Mouse (Mus musculus): Measurements from ENCODE around the gene Lgi1.
A peak's percentile ranks its signal among the peaks of the same experiment; 100 is the strongest.

Lgi1 gene

DNA sequence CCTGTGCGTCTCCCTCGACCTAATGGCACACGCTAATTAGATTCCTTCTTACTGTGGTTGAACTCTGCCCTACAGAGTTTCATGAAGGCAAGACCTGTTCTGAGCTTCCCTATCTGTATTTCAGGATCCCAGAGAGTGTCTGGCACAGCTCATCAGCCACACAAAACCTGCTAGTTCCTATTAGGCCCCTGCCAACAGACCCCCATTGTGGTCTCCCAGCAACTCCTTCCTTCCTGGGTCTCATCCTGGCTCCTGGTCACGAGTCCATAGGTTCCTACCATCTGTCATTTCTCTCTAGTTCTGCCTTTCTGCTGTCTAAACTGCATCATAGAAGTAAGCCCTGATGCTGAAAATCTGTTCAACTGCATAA, 60.7 kb downstream of the Lgi1 start:
- DNase-seq (ENCODE audit: low read depth, low spot score) = no peak

DNA sequence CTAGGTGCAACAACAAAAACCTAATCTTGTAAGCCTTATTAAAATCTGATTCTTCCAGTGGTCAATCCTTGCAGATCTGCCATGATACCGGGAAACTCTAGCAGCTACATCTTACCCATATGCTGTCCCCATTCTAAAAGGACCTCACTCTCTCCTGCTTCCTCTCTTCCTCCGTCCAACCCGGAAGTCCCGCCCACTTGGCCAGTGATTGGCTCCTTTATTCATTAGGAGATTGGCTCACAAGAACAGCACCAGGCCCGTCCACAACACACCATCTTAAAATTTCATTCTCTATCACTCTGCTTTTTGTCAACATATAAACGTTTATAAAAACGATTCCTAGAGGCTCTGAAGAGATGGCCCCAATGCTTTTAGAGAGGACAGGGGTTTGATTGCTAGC, 61.5 kb downstream of the Lgi1 start:
- no peak for DNase-seq (ENCODE audit: low read depth, low spot score)

DNA sequence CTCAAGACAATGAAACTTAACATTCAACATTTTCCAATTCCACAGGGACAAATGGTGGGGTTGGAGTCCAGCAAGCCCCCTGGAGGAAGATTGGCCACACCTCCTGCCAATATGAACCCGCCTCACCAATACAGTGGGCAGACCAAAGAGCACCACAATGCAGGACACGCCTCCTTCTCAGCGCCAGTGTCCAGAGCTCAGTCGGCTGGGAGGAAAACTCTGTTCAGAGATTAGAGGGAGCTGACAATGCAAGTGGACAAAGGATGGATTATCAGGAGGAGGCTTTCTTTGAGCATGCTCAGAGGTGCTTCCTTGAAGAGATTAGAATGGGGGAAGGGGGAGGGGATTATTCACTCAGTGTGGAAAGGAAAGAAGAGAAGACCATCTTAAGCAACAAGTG, 62.7 kb downstream of the Lgi1 start:
- peak; percentile 44 for DNase-seq (ENCODE audit: low read depth, low spot score)

DNA sequence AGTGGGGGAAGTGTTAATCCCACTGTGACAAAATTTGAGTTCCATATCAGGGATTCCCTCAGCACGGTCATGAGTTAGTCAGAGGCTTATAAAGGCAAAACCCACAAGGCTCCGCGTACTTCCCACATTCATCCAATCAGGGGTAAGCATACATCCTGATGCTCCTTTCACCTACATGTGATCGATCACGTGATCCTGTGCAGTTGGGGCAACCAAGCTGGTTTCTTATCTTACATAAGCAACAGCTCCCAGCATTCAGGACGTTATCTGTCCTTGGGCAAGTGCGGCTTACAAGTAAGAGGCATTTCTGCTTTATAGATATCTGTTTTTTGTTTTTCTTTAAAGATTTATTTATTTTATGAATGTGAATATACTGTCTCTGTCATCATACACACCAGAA, 63.7 kb downstream of the Lgi1 start:
- no peak for DNase-seq (ENCODE audit: low read depth, low spot score)

DNA sequence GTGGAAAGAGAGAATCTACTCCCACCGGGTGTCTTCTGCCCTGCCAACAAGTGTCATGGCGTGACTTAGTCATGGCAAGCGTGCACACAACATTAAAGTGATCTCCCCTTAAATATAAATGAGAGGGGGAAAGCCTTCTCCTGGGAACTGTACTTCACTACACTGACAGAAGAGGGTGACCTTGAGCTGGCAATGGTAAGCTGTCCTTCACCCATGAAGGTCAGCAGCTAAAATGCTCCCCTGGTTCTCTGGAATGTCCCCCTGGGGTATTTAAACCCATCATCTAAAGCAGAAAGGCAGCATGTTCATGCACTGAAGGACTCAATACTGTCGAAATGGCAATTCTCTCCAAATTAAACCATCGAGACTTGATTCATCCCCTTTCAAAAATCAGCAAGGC, 64.9 kb downstream of the Lgi1 start:
- DNase-seq (ENCODE audit: low read depth, low spot score) = no peak

DNA sequence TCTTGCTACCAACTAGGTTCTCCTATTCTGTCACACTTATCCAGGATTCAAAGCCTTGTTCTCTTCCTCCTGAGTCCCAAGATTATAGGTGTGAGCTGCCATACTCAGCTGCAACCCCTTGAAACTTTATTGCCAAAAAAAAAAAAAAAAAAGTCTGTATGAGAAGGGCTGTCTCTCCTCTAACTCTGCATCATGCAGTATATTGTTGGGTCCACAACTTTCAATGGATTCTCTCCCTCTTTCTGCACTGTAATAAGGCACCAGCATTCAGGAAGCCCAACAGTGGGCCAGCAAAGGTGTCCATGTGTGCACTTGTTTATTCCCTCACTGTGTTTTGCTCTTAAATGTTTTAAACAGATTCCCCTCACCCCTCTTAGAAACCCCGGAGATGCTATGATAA, 66.7 kb downstream of the Lgi1 start:
- DNase-seq (ENCODE audit: low read depth, low spot score) = no peak

DNA sequence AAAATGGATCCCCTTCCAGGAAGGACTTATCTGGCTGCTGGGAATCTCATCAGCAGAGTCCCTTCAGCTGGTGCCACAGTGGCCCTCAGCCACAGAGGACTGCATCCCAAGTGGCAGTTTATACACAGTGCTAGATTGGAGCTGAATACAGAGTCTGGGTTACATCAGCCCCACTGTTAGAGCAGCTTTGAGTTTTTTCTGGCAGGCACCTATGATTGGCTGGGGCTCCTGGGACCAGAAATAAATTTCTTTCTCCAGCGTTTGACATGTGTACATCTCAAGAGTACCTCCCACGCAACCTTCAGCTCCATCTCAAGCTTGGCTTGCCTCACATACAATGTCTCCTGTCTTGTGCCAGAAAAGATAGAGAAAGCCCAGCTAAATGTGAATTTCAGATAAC, 67.9 kb downstream of the Lgi1 start:
- no peak for DNase-seq (ENCODE audit: low read depth, low spot score)

DNA sequence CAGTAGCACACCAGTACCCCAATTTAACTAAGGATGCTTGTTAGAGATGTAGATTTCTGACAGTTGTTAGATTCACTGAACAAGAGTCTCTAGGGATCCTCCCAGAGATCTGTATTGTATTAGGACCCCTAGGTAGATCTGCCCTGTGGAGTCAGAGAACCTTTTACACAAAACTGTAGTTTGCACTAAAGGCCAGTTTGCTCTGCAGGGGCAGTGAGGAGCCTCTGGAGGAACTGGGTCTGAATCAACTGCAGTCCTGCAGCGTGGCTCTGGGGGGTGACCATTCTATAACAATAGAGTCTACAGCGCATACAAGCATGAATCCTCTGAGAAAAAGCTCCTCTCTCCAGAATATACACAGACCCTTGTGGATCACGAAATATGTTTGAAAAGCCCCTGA, 68.5 kb downstream of the Lgi1 start:
- DNase-seq (ENCODE audit: low read depth, low spot score) = no peak

DNA sequence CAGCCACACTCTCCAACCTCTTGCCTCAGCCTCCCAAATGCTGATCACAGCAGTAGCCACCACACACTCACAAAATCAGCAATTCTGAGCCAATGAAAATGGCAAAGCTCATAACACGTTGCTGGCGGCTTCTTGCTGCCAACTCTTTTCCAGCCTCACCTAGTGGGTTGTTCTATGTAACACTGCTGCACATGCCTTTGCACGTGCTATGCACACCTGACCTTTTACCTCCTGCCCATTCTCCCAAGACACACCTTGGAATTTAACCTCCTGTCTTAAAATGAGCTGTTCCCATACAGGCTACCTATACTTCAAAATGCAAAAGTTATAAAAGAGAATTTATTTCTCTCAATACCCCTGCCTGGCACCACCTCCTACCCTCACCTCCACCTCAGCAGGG, 72.2 kb downstream of the Lgi1 start:
- DNase-seq (ENCODE audit: low read depth, low spot score) = no peak

DNA sequence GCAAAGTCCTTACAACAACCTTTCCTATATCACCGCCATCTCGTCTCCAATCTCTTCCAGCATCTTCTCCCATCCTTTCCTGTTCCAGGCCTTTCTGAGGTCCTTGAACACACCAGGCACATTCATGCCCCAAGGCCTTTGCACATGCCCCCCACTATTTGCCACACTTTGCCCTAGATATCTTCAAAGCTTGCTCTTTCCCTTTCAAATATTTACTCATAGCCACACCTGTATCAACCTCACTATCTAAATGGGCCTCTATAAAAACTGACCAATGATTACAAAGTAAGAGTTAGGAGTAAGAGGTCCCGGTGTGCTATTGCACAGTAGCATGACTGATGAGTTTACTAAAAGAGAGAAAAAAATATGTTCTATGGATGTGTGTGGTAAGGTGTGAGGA, 73.0 kb downstream of the Lgi1 start:
- no peak for DNase-seq (ENCODE audit: low read depth, low spot score)

DNA sequence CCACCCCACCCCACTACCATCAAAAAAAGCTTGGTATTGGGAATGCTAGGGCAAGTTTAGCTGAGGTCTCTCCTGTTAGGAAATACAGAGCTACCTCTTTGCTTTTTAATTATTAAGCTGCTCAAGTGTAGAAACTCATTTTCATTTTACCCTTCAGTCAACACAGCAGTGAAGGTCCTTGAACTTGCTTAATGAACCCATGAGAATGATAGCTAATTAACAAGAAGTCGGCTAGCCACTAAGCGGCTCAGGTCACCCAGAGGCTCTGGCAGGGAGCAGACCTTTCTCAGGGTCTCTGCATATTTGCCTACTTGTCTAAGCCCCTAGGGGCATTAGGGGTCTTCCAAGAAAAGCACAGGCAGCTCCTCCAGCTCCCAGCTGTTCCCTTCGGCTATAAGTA, 75.4 kb downstream of the Lgi1 start:
- DNase-seq (ENCODE audit: low read depth, low spot score) = no peak

DNA sequence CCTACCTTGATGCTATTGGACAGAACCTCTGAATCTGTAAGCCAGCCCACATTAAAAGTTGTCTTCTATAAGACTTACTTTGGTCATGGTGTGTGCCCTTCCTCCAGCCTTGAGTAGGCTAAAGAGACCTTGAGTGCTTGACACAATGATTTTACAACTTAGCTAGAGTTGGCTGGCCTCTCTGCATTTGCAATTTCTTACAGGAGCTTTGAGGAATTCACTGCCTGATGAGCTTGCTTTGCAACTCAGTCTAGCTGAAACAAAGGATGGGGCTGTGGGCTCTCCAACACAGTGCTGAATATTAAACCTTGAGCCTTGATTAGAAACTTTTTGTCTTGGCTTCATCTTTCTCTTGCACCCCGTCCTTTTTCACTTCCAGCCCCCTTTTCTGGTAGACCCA, 78.9 kb downstream of the Lgi1 start:
- DNase-seq (ENCODE audit: low read depth, low spot score) = no peak

DNA sequence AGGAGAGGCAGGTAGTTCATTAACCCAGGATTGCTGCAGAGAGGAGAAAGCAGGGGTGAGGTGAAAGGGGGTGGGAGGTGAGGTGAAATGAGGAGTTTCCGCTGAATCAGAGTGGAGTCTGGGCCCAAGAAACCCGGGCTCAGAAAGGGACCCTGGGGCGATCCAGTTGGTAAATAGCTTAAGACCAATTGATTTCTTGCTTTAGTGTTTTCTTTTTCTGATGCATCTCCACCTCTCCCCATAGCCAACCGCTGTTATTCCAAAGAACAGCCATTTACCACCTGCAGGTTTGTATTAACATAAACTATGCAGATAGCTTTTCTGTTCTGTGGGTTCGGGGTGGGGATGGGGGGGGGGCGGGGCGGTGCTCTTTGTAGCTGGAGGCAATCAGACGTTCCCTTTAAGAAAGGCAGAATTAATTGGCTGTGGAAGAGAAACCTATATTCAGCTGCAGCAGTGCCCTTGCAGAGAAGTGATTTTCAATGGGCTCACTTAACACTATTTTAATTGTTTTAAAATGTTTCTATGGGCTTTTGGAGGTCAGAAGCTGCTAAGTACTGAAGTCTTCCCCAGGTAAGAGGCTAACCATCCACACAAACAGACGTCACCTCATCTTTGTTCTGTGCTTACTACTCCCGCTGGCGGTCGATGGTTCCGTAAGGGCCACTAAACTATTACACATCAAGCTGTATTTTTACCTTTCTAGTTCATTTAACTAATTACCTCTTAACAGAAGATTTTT, 84.1 kb downstream of the Lgi1 start:
- no peak for DNase-seq (ENCODE audit: low read depth, low spot score)

DNA sequence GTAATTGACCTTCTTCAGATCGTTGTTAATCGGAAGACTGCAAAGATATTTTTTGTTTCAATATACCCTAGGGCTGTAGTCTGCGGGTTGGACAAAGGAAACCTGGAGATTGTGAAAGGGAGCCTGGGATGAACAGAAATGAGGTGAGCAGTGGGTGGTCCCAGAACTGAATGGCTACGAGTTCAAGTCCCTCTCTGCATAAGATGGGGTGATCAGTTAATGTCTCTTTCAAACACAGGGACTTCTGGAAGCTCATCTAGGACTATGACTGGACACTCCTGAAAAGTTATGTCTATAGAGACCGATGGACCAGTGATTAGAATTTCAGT, 84.6 kb downstream of the Lgi1 start:
- no peak for DNase-seq (ENCODE audit: low read depth, low spot score)

DNA sequence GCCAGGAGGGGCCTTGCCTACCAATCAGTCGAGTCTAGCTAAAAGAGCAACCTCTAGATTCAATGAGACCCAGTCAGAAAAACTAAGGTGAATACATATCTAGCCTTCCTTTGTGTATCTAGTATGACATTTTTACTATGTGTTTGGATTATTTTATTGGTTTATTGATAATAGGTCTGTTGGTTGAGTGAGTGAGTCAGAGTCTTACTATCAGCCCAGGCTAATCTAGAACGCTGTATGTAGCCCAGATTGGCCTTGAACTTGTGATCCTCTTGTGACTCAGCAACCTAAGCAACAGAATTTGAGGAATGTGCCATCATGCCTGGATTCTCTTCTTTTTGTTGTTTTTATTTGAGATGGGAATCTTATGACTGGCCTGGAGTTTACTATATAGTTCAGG, 86.9 kb downstream of the Lgi1 start:
- DNase-seq (ENCODE audit: low read depth, low spot score) = no peak

DNA sequence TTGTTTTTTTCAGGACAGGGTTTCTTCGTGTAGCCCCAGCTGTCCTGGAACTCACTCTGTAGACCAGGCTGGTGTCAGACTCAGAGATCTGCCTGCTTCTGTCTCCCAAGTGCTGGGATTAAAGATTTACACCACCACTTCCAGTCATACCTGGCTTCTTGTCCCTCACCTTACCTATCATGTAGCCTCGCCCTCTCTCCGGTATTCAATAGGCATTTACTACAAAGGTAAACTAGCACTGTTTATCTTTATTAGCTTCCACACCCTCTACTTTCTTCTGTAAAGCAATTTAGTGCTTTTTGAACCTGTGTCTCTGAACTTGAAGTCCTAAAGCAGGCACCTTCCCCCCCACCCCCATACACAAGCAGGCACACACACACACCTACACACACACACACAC, 87.4 kb downstream of the Lgi1 start:
- no peak for DNase-seq (ENCODE audit: low read depth, low spot score)

DNA sequence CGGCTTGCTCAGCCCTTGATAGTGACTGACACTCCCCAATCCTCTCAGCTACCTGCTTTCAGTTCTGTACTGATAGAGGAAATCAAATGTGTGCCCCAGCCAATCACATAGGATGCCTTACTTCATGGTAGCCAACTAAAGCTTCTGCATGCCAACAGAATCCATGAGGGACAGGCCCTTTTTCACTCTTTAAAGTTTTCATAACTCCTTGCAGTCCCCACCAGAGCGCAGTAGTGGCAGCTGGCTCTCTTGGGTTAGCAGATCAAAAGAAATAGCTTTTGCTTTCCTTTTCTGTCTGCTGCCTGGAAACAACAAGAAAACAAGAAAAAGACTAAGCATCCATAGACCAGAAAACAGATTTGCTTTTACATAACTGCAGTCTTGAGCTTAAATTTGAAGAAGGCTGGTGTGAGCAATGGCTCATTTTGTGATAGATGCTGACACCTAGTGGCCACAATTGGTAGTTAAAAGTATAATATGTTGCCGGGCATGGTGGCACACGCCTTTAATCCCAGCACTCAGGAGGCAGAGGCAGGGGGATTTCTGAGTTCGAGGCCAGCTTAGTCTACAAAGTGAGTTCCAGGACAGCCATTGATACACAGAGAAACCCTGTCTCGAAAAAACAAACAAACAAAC, 88.3 kb downstream of the Lgi1 start:
- DNase-seq (ENCODE audit: low read depth, low spot score) = peak; percentile 33

DNA sequence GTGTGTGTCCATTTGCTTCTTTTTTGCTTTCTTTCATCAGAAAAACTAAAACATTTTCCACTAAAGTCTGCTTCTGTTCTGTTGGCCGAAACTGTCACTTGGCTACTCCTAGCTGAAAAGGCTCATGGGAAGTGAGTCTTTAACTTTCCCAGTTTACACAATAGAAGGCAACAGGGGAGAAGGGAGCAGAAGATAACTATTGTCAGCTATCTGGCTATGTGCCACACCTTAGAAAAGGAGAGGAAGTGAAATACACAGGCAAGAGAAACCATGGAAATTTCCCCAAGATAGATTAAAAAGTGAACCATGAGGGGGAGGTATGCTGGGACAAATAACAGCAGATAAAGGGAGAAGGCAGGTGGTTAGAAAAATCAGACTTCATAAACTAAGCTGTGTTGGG, 89.9 kb downstream of the Lgi1 start:
- no peak for DNase-seq (ENCODE audit: low read depth, low spot score)

DNA sequence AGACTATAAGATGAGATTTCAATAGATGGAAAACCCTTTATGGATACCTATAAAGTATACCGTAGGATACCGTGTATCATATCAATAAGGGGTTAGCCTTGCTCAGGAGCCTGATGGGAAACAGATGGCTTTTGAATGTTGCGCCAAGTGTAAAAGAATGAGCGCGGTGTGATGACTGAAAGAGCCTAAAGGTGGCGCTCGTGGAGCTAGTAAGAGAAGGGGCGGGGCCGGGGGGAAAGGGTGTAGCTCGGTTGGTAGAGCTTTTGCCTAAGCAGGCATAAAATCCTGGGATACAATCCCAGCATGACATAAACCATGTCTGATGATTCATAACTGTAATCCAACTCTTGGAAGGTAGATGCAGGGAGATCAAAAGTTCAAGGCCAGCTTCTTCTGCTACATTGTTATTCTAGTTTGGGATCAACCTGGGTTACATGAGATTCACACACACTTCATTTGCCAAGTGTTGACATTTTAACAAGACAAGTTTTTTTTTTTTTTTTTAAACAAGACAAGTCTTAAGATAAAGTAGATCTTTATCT, 90.6 kb downstream of the Lgi1 start:
- DNase-seq (ENCODE audit: low read depth, low spot score) = no peak

DNA sequence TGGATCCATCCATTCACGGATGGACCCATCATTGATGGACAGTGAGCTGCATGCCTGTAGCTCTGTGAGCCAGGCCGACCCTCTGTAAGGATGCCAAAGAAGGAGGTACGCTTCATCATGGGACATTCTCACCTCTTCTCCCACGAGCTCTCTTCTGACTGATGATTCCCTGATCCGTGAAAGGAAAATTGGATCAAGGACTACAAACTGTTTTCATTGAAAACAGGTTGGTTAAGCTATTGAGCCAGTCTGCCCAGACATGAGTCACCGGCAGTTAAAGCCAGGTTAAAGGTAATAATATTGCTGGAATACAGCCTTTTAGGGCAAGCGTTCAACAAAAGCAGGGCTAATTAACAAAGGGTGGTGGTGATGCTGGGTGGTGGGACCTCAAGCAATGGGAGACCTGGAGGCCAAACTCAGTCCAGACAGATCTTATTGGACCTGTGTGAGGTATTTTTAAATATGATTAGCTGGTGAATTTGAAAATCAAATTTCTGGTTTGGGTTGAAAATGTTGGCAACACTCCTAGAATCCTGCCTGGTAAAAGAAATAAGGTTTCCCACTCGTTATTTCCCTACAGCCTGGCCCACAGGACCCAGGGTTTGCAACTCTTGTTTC, 92.0 kb downstream of the Lgi1 start:
- DNase-seq (ENCODE audit: low read depth, low spot score) = no peak

DNA sequence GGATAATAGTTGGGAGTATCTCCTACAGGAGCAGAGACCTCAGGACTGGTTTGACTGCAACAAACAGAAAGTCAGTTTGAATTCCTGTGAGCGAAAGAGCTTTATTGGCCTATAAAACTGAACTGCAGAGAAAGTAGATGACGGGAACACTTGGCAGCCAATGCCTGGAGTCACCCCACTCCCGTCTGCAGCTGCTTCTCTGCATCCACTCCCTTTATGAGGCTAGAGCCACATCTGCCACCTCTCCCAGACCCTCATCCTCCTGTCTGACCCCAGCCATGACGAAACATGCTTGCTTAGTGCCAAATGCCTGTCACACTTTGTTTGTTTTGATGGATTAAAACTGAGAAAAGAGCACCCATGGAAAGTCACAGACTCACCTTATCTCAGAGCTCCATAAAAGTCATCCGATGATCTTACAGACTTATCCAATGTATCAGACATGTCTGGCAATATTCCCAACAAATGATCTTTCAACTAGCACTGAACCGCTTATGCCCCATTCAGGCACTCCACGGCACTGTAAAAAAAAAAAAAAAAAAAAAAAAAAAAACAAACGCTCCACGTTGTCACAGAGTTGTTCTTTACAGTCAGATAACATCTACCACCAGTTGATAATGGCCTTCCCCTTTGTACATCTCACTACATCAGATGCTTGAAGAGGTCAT, 93.8 kb downstream of the Lgi1 start:
- DNase-seq (ENCODE audit: low read depth, low spot score) = no peak

DNA sequence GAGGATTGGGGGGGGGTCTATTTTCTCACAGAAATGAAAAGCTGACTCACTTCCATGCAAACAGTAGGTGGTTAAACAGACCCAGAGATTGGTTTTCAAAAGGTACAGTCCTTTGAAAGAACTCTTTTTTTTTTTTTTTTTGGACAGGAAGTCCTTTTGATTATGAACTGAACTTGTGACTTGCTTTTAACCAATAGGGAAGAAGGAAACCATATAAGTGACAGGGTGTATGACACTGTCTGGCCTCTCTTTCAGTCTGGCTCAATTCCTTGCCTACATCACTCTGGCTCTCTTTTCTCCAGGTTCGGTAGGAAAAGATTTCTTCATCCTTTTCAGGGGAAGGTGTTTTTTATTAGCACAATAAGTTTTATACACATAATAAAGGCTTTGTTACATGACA, 95.0 kb downstream of the Lgi1 start:
- DNase-seq (ENCODE audit: low read depth, low spot score) = no peak

All from retina, postnatal 7 days (tissue).